Mouse (Mus musculus) heart, embryonic 14.5 days (tissue): ENCODE results near the gene Dusp16. TPM values are rescaled to one million over a fixed set of nuclear protein-coding genes. Genes with fewer than 3 reads are reported as not detected.

Source experiments
- ATAC-seq: fragments of 200-750 bp; cut with Nextera tagmentation; 2 replicates; pipeline ENCODE4 v1.8.0; 2017; ENCODE audit warnings: low read depth, moderate TSS enrichment; ENCODE audit not compliant: insufficient number of reproducible peaks, insufficient read depth, low FRiP score
- H3K27ac ChIP-seq, 2 experiments: fragments of 200-500 bp in 1 of 2; fragments of 300-500 bp in 1 of 2; sonication (generic) in 1 of 2; replicated peaks in 1 of 2; 2 replicates each; pipeline ENCODE4 v1.5.1; 2012 to 2014; ENCODE audit warnings: low read depth in 2 of 2, low read length in 2 of 2, control low read depth in 1 of 2, mild to moderate bottlenecking in 1 of 2, mixed read lengths in 1 of 2; ENCODE audit not compliant: control insufficient read depth in 1 of 2, insufficient read depth in 1 of 2
- H3K27me3 ChIP-seq: fragments of 300-500 bp; sonication (generic); 2 replicates; pipeline ENCODE4 v1.6.1; 2014; ENCODE audit warnings: mild to moderate bottlenecking, low read length, control low read depth; ENCODE audit not compliant: control insufficient read depth, insufficient read depth
- H3K36me3 ChIP-seq: fragments of 300-500 bp; sonication (generic); 2 replicates; pipeline ENCODE4 v1.6.1; 2014; ENCODE audit warnings: mild to moderate bottlenecking, control low read depth, low read length, mixed read lengths; ENCODE audit not compliant: control insufficient read depth, insufficient read depth
- H3K4me1 ChIP-seq, 2 experiments: fragments of 200-500 bp in 1 of 2; fragments of 300-500 bp in 1 of 2; sonication (generic) in 1 of 2; 2 replicates each; pipeline ENCODE4 v1.6.1; 2012 to 2014; ENCODE audit warnings: low read length in 2 of 2, control low read depth in 1 of 2, mixed read lengths in 1 of 2; ENCODE audit not compliant: control insufficient read depth in 2 of 2, insufficient read depth in 2 of 2
- H3K4me2 ChIP-seq: fragments of 300-500 bp; sonication (generic); 2 replicates; pipeline ENCODE4 v1.6.1; 2014; ENCODE audit warnings: mild to moderate bottlenecking, low read length
- H3K4me3 ChIP-seq, 2 experiments: fragments of 200-500 bp in 1 of 2; fragments of 300-500 bp in 1 of 2; sonication (generic) in 1 of 2; 2 replicates each; pipeline ENCODE4 v1.5.1; 2012 to 2014; ENCODE audit warnings: low read length in 2 of 2, mild to moderate bottlenecking in 2 of 2, control low read depth in 1 of 2, low read depth in 1 of 2, moderate library complexity in 1 of 2; ENCODE audit not compliant: control insufficient read depth in 1 of 2, insufficient read depth in 1 of 2
- H3K9ac ChIP-seq: fragments of 300-500 bp; sonication (generic); 2 replicates; pipeline ENCODE4 v1.6.1; 2014; ENCODE audit warnings: mild to moderate bottlenecking, low read length
- H3K9me3 ChIP-seq: fragments of 300-500 bp; sonication (generic); 2 replicates; pipeline ENCODE4 v1.6.1; 2016; ENCODE audit warnings: low read length, control low read depth; ENCODE audit not compliant: control insufficient read depth
- WGBS: fragments of 180-500 bp; shearing (Covaris S2); extraction: QIAGEN DNeasy Blood & Tissue Kit; methylation state at CpG from one replicate; pipeline ENCODE4 v1.1.7; 2014; 5-methylcytosine and 5-hydroxymethylcytosine counted together
- polyA plus RNA-seq: library from polyadenylated mRNA; unstranded; fragments of >200 nt; fragmentation: Nextera tagmentation; extraction: Ambion mirVana; gene quantifications from 2 replicates; pipeline ENCODE4 v1.2.1, GENCODE M21; 2014

The Dusp16 gene
- polyA plus RNA-seq, 1 experiment from 2014 or later, result 19.7 TPM

- Histone ChIP-seq H3K36me3 (no peaks in the 10 kb centered on the region), H3K27ac (no peak overlapping the region), H3K9me3 (no peaks in the 10 kb centered on the region), H3K4me2 (no peak overlapping the region), H3K9ac (no peak overlapping the region), H3K27me3 (no peaks in the 10 kb centered on the region), H3K4me1 (peaks cover 15 to 38% of the 10 kb centered on the region in 2 experiments), H3K4me3 (no peak overlapping the region)
- WGBS, result 77% methylated on average over 2 of the region's 2 CpGs
- no peak for ATAC-seq
These were observed 123.9 kb downstream of the Dusp16 start for GRCm38 (mm10) chr6:134668519-134668918.

DNA sequence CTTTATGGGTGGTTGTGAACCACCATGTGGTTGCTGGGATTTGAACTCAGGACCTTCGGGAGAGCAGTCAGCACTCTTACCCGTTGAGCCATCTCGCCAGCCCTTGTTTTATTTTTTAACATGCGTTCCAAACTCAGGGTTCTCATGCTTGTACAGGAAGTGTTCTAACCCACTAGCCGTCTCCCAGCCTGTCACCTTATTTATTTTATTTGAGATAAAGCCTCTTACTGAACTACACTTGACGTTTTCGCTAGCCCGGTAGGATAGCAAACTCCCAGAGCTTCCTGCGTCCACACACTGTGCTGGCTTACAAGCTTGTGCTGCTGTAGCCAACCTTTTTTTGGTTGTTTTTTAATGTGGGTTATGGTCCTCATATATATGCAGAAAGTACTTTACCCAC, 126.6 kb downstream of the Dusp16 start:
- Histone ChIP-seq H3K36me3 (no peaks in the 10 kb centered on the region), H3K9me3 (no peaks in the 10 kb centered on the region), H3K27ac (no peak overlapping the region), H3K27me3 (no peaks in the 10 kb centered on the region), H3K4me1 (peaks cover 7 to 22% of the 10 kb centered on the region in 2 experiments), H3K9ac (no peak overlapping the region), H3K4me3 (no peak overlapping the region), H3K4me2 (no peak overlapping the region)
- ATAC-seq, result no peak
- WGBS, result 68% methylated on average over 9 of the region's 9 CpGs

Other genes starting within 250 kb of the Dusp16 start
- gene Lrp6, start 225.7 kb downstream of the Dusp16 start, polyA plus RNA-seq, result 23.0 and 26.4 TPM in 2 replicates
- gene Mansc1, start 160.1 kb downstream of the Dusp16 start, polyA plus RNA-seq, result 8.2 and 8.6 TPM in 2 replicates
- gene Borcs5, start 153.1 kb downstream of the Dusp16 start, polyA plus RNA-seq, result 14.9 and 17.2 TPM in 2 replicates
- 1.6 and 1.8 TPM in 2 replicates for gene Crebl2, start 37.5 kb upstream of the Dusp16 start, polyA plus RNA-seq
- 9.1 TPM in 2 replicates for gene Gpr19, start 106.0 kb upstream of the Dusp16 start, polyA plus RNA-seq
- gene Cdkn1b, start 127.8 kb upstream of the Dusp16 start, polyA plus RNA-seq, result 16.3 and 21.0 TPM in 2 replicates
- 8.6 and 9.1 TPM in 2 replicates for gene Apold1, start 189.1 kb upstream of the Dusp16 start, polyA plus RNA-seq
- 61.1 and 69.4 TPM in 2 replicates for gene Ddx47, start 219.0 kb upstream of the Dusp16 start, polyA plus RNA-seq